Mouse (Mus musculus) neural tube, embryonic 13.5 days (tissue): ENCODE measurements around the gene Tenm4. TPM values are rescaled to one million over a fixed set of nuclear protein-coding genes. Genes with fewer than 3 reads are reported as not detected.
A peak's percentile ranks its signal among the peaks of the same experiment; 100 is the strongest.

Source experiments
- ATAC-seq: fragments of 200-750 bp; cut with Nextera tagmentation; 2 replicates; pipeline ENCODE4 v1.8.0; 2017; ENCODE audit warnings: low read depth, mild to moderate bottlenecking, moderate TSS enrichment, moderate library complexity
- H3K27ac ChIP-seq: fragments of 300-500 bp; sonication (generic); replicated peaks from 2 replicates; pipeline ENCODE4 v1.5.1; 2015; ENCODE audit warnings: moderate library complexity, mild to moderate bottlenecking, inconsistent platforms
- H3K27me3 ChIP-seq: fragments of 300-500 bp; sonication (generic); 2 replicates; pipeline ENCODE4 v1.6.1; 2015; ENCODE audit warnings: mild to moderate bottlenecking, inconsistent platforms
- H3K36me3 ChIP-seq: fragments of 300-500 bp; sonication (generic); 2 replicates; pipeline ENCODE4 v1.6.1; 2015; ENCODE audit warnings: mild to moderate bottlenecking, inconsistent platforms
- H3K4me1 ChIP-seq: fragments of 300-500 bp; sonication (generic); replicated peaks from 2 replicates; pipeline ENCODE4 v1.6.1; 2015; ENCODE audit warnings: inconsistent platforms
- H3K4me2 ChIP-seq: fragments of 300-500 bp; sonication (generic); 2 replicates; pipeline ENCODE4 v1.6.1; 2015; ENCODE audit warnings: inconsistent platforms, mild to moderate bottlenecking, moderate library complexity
- H3K4me3 ChIP-seq: fragments of 300-500 bp; sonication (generic); 2 replicates; pipeline ENCODE4 v1.5.1; 2015; ENCODE audit warnings: mild to moderate bottlenecking, inconsistent platforms
- H3K9ac ChIP-seq: fragments of 300-500 bp; sonication (generic); 2 replicates; pipeline ENCODE4 v1.6.1; 2015; ENCODE audit warnings: moderate library complexity, mild to moderate bottlenecking, inconsistent platforms
- H3K9me3 ChIP-seq: fragments of 300-500 bp; sonication (generic); 2 replicates; pipeline ENCODE4 v1.6.1; 2016; ENCODE audit warnings: inconsistent platforms
- WGBS: fragments of 180-500 bp; shearing (Covaris S2); methylation state at CpG from one replicate; pipeline ENCODE4 v1.1.7; 2015; 5-methylcytosine and 5-hydroxymethylcytosine counted together
- polyA plus RNA-seq: library from polyadenylated mRNA; unstranded; fragments of >200 nt; fragmentation: Nextera tagmentation; extraction: Ambion mirVana; gene quantifications from 2 replicates; pipeline ENCODE4 v1.2.1, GENCODE M21; 2015

Tenm4 gene
- polyA plus RNA-seq, 1 experiment from 2014 or later = 36.8 TPM

DNA sequence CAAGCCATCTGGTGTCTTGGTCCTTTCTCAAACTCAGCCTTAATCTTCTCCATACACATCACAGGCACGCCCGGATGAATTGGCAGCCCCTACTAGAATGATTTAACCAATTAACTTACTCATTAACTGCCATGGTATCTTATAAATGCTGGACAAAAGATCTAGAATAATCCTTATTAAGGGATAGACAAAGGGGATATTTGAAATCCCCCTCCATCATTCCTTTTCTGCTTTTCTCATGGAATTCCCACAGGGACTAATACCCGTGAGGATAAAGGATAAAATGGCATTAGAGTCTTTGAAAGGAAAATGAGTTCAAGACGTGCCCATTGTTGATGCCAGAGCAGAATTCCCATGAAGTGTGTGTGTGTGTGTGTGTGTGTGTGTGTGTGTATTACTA lies 99.6 kb downstream of the Tenm4 start:
- Histone ChIP-seq H3K4me2 (no peak overlapping the region), H3K4me1 (0 out of 2 replicates have a peak, but pooled peaks cover under 1% of the 10 kb centered on the region), H3K9me3 (no peaks in the 10 kb centered on the region), H3K27me3 (no peaks in the 10 kb centered on the region), H3K36me3 (no peaks in the 10 kb centered on the region), H3K9ac (no peak overlapping the region), H3K4me3 (no peak overlapping the region), H3K27ac (no peak overlapping the region)
- no peak for ATAC-seq
- WGBS = 55% methylated on average over 4 of the region's 4 CpGs

DNA sequence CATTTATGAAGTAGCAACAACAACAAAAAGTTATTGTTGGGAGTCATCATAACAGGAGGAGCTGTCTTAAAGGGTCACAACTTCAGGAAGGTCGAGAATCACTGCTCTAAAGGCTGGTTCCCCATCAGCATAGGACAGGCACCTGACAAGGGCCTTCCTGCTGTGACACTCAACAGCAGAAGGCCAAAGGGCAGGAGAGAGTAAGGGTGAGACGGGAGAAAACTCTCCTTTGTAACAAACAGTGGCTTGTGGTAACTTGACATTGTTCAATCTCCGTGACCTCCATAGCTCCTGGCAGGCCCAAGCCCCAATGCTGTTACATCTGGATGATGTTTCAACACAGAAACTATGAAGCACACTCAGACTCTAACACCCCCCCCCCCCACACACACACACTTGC lies 101.0 kb downstream of the Tenm4 start:
- Histone ChIP-seq H3K36me3 (no peaks in the 10 kb centered on the region), H3K9me3 (no peaks in the 10 kb centered on the region), H3K4me2 (no peak overlapping the region), H3K27ac (no peak overlapping the region), H3K4me1 (no peaks in the 10 kb centered on the region), H3K27me3 (no peaks in the 10 kb centered on the region), H3K4me3 (no peak overlapping the region), H3K9ac (no peak overlapping the region)
- no peak for ATAC-seq
- 58% methylated on average over 3 of the region's 3 CpGs for WGBS

DNA sequence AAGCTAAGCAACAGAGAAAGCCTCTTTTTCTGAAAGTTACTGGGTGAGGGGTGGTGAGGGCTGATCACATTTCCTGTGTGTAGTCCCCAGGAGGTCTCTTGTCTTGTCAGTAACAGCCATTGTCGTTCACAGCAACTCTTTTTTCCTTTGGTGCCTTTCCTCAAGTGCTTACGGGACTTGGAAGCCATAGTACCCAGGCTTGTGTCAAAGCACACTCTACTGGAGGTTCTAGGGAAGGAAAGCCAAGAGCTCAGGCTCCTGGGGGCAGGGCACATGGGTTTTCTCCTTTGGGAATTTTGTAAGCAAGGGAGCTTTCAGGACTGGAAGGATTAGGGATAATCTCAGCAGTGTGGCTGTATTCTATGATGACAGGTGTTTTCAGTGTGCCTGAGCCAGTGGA lies 103.4 kb downstream of the Tenm4 start:
- Histone ChIP-seq H3K27ac (no peak overlapping the region), H3K4me3 (no peak overlapping the region), H3K9me3 (no peaks in the 10 kb centered on the region), H3K4me2 (no peak overlapping the region), H3K36me3 (no peaks in the 10 kb centered on the region), H3K9ac (no peak overlapping the region), H3K27me3 (no peaks in the 10 kb centered on the region), H3K4me1 (peaks cover 11% of the 10 kb centered on the region)
- WGBS = 92% methylated on average over 2 of the region's 2 CpGs
- no peak for ATAC-seq

DNA sequence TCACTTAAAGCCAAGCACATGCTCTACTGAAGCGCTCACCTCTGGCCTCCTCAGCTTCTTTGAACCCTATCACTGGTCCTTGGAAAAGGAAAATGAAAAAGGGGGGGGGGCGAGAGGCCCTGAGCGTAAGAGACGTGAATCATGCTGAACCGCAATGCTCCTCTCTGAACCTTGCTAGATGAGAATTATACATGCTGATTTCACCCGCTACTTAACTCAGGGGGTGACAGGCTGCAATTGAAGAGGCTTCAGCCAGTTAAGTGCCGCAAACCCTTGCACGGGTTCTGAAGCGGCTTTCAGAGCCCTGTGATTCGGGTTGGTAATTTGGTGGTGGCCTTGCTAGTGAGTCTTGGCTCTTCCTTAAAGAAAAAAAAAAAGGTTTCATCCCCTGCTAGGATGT lies 106.5 kb downstream of the Tenm4 start:
- H3K9ac ChIP-seq = no peak overlapping the region
- no peak overlapping the region for H3K4me3 ChIP-seq
- no peaks in the 10 kb centered on the region for H3K27me3 ChIP-seq
- H3K4me1 ChIP-seq = peaks cover 11% of the 10 kb centered on the region
- peak; percentile 15; the same call in 1 of the 2 replicates for ATAC-seq
- H3K9me3 ChIP-seq = no peaks in the 10 kb centered on the region
- no peak overlapping the region for H3K27ac ChIP-seq
- 55% methylated on average over 10 of the region's 10 CpGs for WGBS
- no peaks in the 10 kb centered on the region for H3K36me3 ChIP-seq
- no peak overlapping the region for H3K4me2 ChIP-seq

GRCm38 (mm10) chr7:96278378-96278777 lies 107.3 kb downstream of the Tenm4 start:
- Histone ChIP-seq H3K4me3 (no peak overlapping the region), H3K9ac (no peak overlapping the region), H3K27ac (no peak overlapping the region), H3K4me1 (peaks cover 11% of the 10 kb centered on the region), H3K27me3 (no peaks in the 10 kb centered on the region), H3K9me3 (no peaks in the 10 kb centered on the region), H3K36me3 (no peaks in the 10 kb centered on the region), H3K4me2 (no peak overlapping the region)
- ATAC-seq = no peak
- 85% methylated on average over 11 of the region's 11 CpGs for WGBS

DNA sequence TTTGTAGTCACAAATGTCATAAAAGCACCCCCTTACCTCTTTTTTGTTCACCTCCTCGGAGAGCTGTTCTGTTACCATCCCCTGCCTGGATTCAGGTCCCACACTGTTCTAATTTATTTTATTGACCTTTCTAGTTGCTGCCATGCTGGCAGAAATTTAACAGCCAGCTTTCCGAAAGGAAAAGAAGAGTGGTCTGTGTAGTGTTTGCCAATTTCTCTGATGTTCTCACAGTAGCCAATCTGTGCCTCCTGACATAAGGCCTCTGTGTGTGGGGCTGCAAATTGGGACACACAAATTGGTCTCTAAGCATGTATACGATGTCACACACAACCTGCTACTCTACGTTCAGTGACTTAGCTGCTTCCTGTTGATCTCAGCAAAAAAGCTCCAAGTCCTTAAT lies 109.7 kb downstream of the Tenm4 start:
- peaks cover 11% of the 10 kb centered on the region for H3K4me1 ChIP-seq
- H3K9ac ChIP-seq = no peak overlapping the region
- H3K36me3 ChIP-seq = no peaks in the 10 kb centered on the region
- no peak for ATAC-seq
- no peaks in the 10 kb centered on the region for H3K9me3 ChIP-seq
- no peak overlapping the region for H3K4me3 ChIP-seq
- 67% methylated on average over 4 of the region's 4 CpGs for WGBS
- no peak overlapping the region for H3K27ac ChIP-seq
- no peak overlapping the region for H3K4me2 ChIP-seq
- H3K27me3 ChIP-seq = no peaks in the 10 kb centered on the region

GRCm38 (mm10) chr7:96290576-96290975 lies 119.5 kb downstream of the Tenm4 start:
- no peaks in the 10 kb centered on the region for H3K36me3 ChIP-seq
- no peak overlapping the region for H3K27ac ChIP-seq
- H3K4me2 ChIP-seq = no peak overlapping the region
- 0 out of 2 replicates have a peak, but pooled peaks have one; percentile 67 for ATAC-seq
- no peaks in the 10 kb centered on the region for H3K27me3 ChIP-seq
- WGBS = 58% methylated on average over 2 of the region's 2 CpGs
- H3K9me3 ChIP-seq = no peaks in the 10 kb centered on the region; the same call in 1 of the 2 replicates
- peaks cover 7% of the 10 kb centered on the region; the same call in 1 of the 2 replicates for H3K4me1 ChIP-seq
- no peak overlapping the region for H3K9ac ChIP-seq
- H3K4me3 ChIP-seq = no peak overlapping the region

- ATAC-seq = no peak
- no peak overlapping the region for H3K4me3 ChIP-seq
- no peaks in the 10 kb centered on the region; the same call in 1 of the 2 replicates for H3K9me3 ChIP-seq
- WGBS = 92% methylated on average over 5 of the region's 5 CpGs
- H3K4me2 ChIP-seq = no peak overlapping the region
- peaks cover 1% of the 10 kb centered on the region; the same call in 1 of the 2 replicates for H3K4me1 ChIP-seq
- H3K27me3 ChIP-seq = no peaks in the 10 kb centered on the region
- no peak overlapping the region for H3K9ac ChIP-seq
- no peaks in the 10 kb centered on the region for H3K36me3 ChIP-seq
- no peak overlapping the region for H3K27ac ChIP-seq
Measured at GRCm38 (mm10) chr7:96295959-96296358, 124.9 kb downstream of the Tenm4 start.

- Histone ChIP-seq H3K9ac (no peak overlapping the region), H3K36me3 (no peaks in the 10 kb centered on the region), H3K4me1 (peaks cover 11% of the 10 kb centered on the region), H3K4me2 (no peak overlapping the region), H3K27ac (no peak overlapping the region), H3K9me3 (no peaks in the 10 kb centered on the region), H3K4me3 (no peak overlapping the region), H3K27me3 (no peaks in the 10 kb centered on the region)
- no peak for ATAC-seq
- WGBS = 82% methylated on average over 8 of the region's 8 CpGs
Measured at GRCm38 (mm10) chr7:96300826-96301397, 129.9 kb downstream of the Tenm4 start.

GRCm38 (mm10) chr7:96301813-96302212 lies 130.8 kb downstream of the Tenm4 start:
- H3K4me2 ChIP-seq = no peak overlapping the region
- H3K4me3 ChIP-seq = no peak overlapping the region
- ATAC-seq = no peak
- no peaks in the 10 kb centered on the region for H3K36me3 ChIP-seq
- 69% methylated on average over 3 of the region's 3 CpGs for WGBS
- H3K9ac ChIP-seq = no peak overlapping the region
- peaks cover 11% of the 10 kb centered on the region for H3K4me1 ChIP-seq
- no peaks in the 10 kb centered on the region for H3K9me3 ChIP-seq
- H3K27ac ChIP-seq = no peak overlapping the region; the same call in 1 of the 2 replicates
- no peaks in the 10 kb centered on the region for H3K27me3 ChIP-seq

DNA sequence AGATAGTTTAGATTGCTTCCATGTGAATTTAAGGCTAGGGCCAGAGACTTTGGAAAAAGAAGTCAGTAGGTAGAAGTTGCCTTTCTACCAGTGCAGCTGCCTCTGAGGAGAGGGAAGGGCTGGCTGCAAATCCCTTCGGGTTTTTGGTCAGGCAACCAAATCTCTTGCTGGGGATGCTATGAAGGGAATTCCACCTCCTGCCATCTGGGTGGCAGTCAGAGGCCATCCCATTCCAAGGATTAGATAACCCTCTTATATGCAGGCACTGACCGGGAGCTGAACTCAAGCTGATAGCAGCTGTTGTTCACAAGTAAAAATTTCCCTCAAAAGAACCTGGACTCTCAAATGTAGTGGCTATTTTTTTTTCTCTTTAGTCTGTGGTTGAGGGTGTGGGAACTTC lies 132.9 kb downstream of the Tenm4 start:
- Histone ChIP-seq H3K4me1 (peaks cover 11% of the 10 kb centered on the region), H3K4me3 (no peak overlapping the region), H3K27ac (no peak overlapping the region), H3K9ac (no peak overlapping the region), H3K36me3 (no peaks in the 10 kb centered on the region), H3K4me2 (no peak overlapping the region), H3K27me3 (no peaks in the 10 kb centered on the region), H3K9me3 (no peaks in the 10 kb centered on the region)
- 50% methylated on average over 2 of the region's 2 CpGs for whole genome bisulfite sequencing
- no peak for ATAC-seq

DNA sequence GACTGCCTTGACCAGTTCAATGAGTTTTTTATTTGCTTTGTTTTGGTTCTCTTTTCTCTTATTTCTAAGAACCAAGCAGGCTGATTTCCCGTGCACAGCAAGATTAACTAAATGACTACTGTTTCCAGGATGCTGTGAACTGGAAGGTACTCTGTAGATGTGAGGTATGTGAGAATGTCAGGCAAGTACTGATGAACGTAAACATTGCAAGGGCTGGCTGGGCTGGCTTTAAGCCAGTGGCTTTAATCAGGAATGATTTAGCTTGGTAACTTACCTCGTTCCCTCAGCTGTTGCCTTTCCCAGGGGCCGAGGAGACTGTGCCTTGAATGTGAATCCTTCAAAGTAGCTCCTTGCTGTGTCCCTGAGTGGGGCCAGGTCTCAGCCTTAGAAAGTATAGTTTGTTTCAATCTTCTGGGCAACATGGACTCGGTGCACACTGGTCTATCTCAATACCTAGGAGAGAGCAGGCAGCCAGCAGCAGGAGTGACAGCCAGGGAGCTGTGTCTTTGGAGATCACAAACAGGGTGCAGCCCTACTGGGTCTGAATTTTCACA lies 134.4 kb downstream of the Tenm4 start:
- no peaks in the 10 kb centered on the region for H3K27me3 ChIP-seq
- no peak overlapping the region for H3K9ac ChIP-seq
- no peak for ATAC-seq
- no peaks in the 10 kb centered on the region for H3K36me3 ChIP-seq
- no peak overlapping the region for H3K4me3 ChIP-seq
- peaks cover 11% of the 10 kb centered on the region for H3K4me1 ChIP-seq
- 0 out of 2 replicates have a peak overlapping the region, but pooled peaks have one; percentile 23 for H3K27ac ChIP-seq
- WGBS = 39% methylated on average over 5 of the region's 5 CpGs
- no peak overlapping the region for H3K4me2 ChIP-seq
- H3K9me3 ChIP-seq = no peaks in the 10 kb centered on the region

- Histone ChIP-seq H3K9ac (no peak overlapping the region), H3K4me3 (no peak overlapping the region), H3K27ac (no peak overlapping the region), H3K9me3 (no peaks in the 10 kb centered on the region), H3K36me3 (no peaks in the 10 kb centered on the region), H3K4me1 (peaks cover 11% of the 10 kb centered on the region), H3K27me3 (no peaks in the 10 kb centered on the region), H3K4me2 (no peak overlapping the region)
- ATAC-seq = no peak
- 66% methylated on average over 6 of the region's 6 CpGs for WGBS
Measured at GRCm38 (mm10) chr7:96308106-96308505, 137.1 kb downstream of the Tenm4 start.
